Mouse (Mus musculus): ENCODE measurements at regions not wholly inside any gene's neighbourhood (a gene's known extent, or its start where the extent isn't known, plus 50 kb on each side); places are given as distances from the start of the nearest gene placed in this dataset.

- no peak for DNase-seq (ENCODE audit: low spot score in 2 of 2)
These were observed 59.9 kb upstream of the Ppp2r5c start for GRCm38 (mm10) chr12:110387056-110387455.

DNA sequence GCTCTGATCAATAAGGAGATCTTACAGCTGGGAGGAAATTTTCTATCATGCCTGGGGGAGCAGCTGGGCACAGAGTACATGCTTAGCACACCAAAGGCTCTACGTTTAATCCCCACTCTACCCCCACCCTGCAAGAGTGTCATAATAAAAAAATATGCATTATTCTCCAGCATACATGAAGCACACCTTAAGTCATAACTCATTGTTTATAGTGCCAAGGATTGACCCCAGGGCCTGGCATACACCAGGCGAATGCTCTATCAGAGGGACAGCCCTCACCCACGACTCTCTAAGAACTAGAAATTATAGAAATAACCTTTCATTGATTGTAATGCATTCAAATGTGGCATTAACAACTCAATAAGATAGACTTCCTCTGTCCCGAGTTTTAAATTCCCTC, 59.4 kb upstream of the Ppp2r5c start:
- no peak for DNase-seq (ENCODE audit: low spot score in 2 of 2)

DNA sequence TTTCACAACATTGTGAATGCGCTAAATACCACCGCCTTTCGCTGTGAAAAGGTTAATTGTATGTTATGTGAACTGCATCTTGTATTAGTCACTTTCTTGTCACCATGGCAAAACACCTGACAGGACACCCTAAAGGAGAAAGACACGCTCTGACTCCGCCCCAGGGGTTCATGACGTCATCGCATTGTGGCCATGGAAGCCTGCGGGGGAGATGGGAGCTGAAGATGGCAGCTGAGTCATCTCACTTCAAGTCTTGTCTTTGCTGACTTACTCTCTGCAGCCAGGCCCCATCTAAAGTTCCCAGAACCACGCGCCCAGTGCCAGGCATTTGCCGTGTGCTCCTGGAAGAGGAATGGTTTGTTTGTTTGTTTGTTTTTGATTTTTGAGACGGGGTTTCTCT, 57.5 kb upstream of the Ppp2r5c start:
- DNase-seq (ENCODE audit: low spot score in 2 of 2): no peak

DNA sequence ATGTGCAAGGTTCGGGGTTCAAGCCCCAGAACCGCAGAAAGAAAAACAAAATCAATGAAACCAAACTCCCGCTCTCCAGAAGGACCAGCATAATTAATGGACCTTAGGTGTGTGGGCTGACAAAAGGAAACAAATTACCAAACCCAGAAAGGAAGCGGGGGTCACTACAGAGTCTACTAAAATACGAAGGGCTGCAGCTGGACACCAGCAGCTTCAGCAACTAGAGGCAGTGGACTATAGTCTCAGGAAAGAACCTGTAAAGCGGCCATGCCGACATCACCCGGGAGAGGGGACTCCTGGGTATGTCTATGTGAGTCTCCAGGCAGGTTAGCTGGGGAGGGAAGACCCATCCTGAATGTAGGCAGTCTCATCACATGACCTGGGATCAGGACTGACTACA, 55.5 kb upstream of the Ppp2r5c start:
- DNase-seq (ENCODE audit: low spot score in 2 of 2): no peak

DNA sequence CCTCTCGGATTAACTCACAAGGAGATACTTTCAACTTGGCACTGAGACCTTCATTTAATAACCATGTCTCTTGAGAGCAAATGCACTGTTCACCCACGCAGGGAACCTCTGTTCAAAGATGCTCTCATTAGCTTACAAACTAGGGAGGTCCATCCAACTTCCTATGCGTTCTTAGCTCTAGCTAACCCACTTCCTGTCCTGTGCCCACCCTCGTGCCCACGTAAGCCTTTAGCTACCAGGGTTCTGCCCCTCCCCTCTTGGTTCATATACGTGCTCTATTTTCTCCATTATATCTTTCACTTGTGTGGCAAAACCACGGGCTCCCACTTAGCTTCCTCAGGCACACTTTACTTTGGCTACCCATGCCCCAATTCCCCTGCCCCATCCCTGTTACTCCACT, 53.4 kb upstream of the Ppp2r5c start:
- DNase-seq (ENCODE audit: low spot score in 2 of 2): no peak

All from frontal cortex, postnatal 25 days (tissue).